Mouse (Mus musculus): ENCODE measurements at regions not wholly inside any gene's neighbourhood (a gene's known extent, or its start where the extent isn't known, plus 50 kb on each side); places are given as distances from the start of the nearest gene placed in this dataset.
A peak's percentile ranks its signal among the peaks of the same experiment; 100 is the strongest.

GRCm38 (mm10) chr14:72142883-72143487, 348.7 kb downstream of the Gm9195 start:
- H3K27ac ChIP-seq (ENCODE audit: low read depth, low read length), result no peak overlapping the region
- ATAC-seq, result peak; percentile 72
- WGBS, result 17% methylated on average over 6 of the region's 6 CpGs

GRCm38 (mm10) chr14:72141136-72141535, 350.5 kb downstream of the Gm9195 start:
- H3K27me3 ChIP-seq (replicated peaks; ENCODE audit: control insufficient read depth, insufficient read depth, low read length), result no peaks in the 10 kb centered on the region
- peaks cover 2% of the 10 kb centered on the region; the same call in 1 of the 2 replicates for H3K4me1 ChIP-seq (ENCODE audit: control insufficient read depth, insufficient read depth, low read depth, low read length)
- no peak overlapping the region for H3K4me2 ChIP-seq (ENCODE audit: low read length)
- 56% methylated on average over 4 of the region's 4 CpGs for WGBS
- H3K9ac ChIP-seq (ENCODE audit: low read depth, low read length), result no peak overlapping the region
- H3K27ac ChIP-seq (ENCODE audit: low read depth, low read length), result no peak overlapping the region
- no peak overlapping the region for H3K4me3 ChIP-seq (ENCODE audit: low read length)
- peak; percentile 50; the same call in 1 of the 2 replicates for ATAC-seq
- H3K36me3 ChIP-seq (ENCODE audit: control insufficient read depth, insufficient read depth, low read length), result no peaks in the 10 kb centered on the region
- no peaks in the 10 kb centered on the region for H3K9me3 ChIP-seq (ENCODE audit: control insufficient read depth, low read length)

More at GRCm38 (mm10) chr14:72142883-72143487, 348.7 kb downstream of the Gm9195 start:
- no peaks in the 10 kb centered on the region for H3K36me3 ChIP-seq (ENCODE audit: control insufficient read depth, insufficient read depth, low read length)
- no peak overlapping the region for H3K4me3 ChIP-seq (ENCODE audit: low read length)
- H3K9me3 ChIP-seq (ENCODE audit: control insufficient read depth, low read length), result no peaks in the 10 kb centered on the region
- no peak overlapping the region for H3K9ac ChIP-seq (ENCODE audit: low read depth, low read length)
- no peaks in the 10 kb centered on the region for H3K27me3 ChIP-seq (replicated peaks; ENCODE audit: control insufficient read depth, insufficient read depth, low read length)
- no peak overlapping the region for H3K4me2 ChIP-seq (ENCODE audit: low read length)
- H3K4me1 ChIP-seq (ENCODE audit: control insufficient read depth, insufficient read depth, low read depth, low read length), result peaks cover 2% of the 10 kb centered on the region; the same call in 1 of the 2 replicates

- Histone ChIP-seq H3K4me1 (ENCODE audit: control insufficient read depth, insufficient read depth, low read depth, low read length) (no peaks in the 10 kb centered on the region), H3K27me3 (replicated peaks; ENCODE audit: control insufficient read depth, insufficient read depth, low read length) (no peaks in the 10 kb centered on the region), H3K9me3 (ENCODE audit: control insufficient read depth, low read length) (no peaks in the 10 kb centered on the region), H3K4me2 (ENCODE audit: low read length) (no peak overlapping the region), H3K4me3 (ENCODE audit: low read length) (no peak overlapping the region), H3K36me3 (ENCODE audit: control insufficient read depth, insufficient read depth, low read length) (no peaks in the 10 kb centered on the region), H3K9ac (ENCODE audit: low read depth, low read length) (no peak overlapping the region), H3K27ac (ENCODE audit: low read depth, low read length) (no peak overlapping the region)
- WGBS, result 85% methylated on average over 4 of the region's 4 CpGs
- no peak for ATAC-seq
These were observed 361.5 kb downstream of the Gm9195 start for GRCm38 (mm10) chr14:72130149-72130548.

- WGBS, result 89% methylated on average over 4 of the region's 4 CpGs
These were observed 369.9 kb downstream of the Gm9195 start for GRCm38 (mm10) chr14:72121786-72122185.

GRCm38 (mm10) chr14:72121006-72121405, 370.6 kb downstream of the Gm9195 start:
- no peak overlapping the region for H3K9ac ChIP-seq (ENCODE audit: low read depth, low read length)
- no peak overlapping the region for H3K27ac ChIP-seq (ENCODE audit: low read depth, low read length)
- no peak for ATAC-seq
- H3K27me3 ChIP-seq (replicated peaks; ENCODE audit: control insufficient read depth, insufficient read depth, low read length), result no peaks in the 10 kb centered on the region
- H3K9me3 ChIP-seq (ENCODE audit: control insufficient read depth, low read length), result no peaks in the 10 kb centered on the region
- WGBS, result 6% methylated on average over 1 of the region's 1 CpGs
- H3K4me3 ChIP-seq (ENCODE audit: low read length), result no peak overlapping the region
- no peaks in the 10 kb centered on the region for H3K36me3 ChIP-seq (ENCODE audit: control insufficient read depth, insufficient read depth, low read length)
- no peak overlapping the region for H3K4me2 ChIP-seq (ENCODE audit: low read length)
- H3K4me1 ChIP-seq (ENCODE audit: control insufficient read depth, insufficient read depth, low read depth, low read length), result no peaks in the 10 kb centered on the region

More at GRCm38 (mm10) chr14:72121786-72122185, 369.9 kb downstream of the Gm9195 start:
- ATAC-seq, result no peak
- no peak overlapping the region for H3K4me3 ChIP-seq (ENCODE audit: low read length)
- H3K36me3 ChIP-seq (ENCODE audit: control insufficient read depth, insufficient read depth, low read length), result no peaks in the 10 kb centered on the region
- no peak overlapping the region for H3K9ac ChIP-seq (ENCODE audit: low read depth, low read length)
- no peak overlapping the region for H3K27ac ChIP-seq (ENCODE audit: low read depth, low read length)
- H3K4me2 ChIP-seq (ENCODE audit: low read length), result no peak overlapping the region
- no peaks in the 10 kb centered on the region for H3K4me1 ChIP-seq (ENCODE audit: control insufficient read depth, insufficient read depth, low read depth, low read length)
- no peaks in the 10 kb centered on the region for H3K9me3 ChIP-seq (ENCODE audit: control insufficient read depth, low read length)
- no peaks in the 10 kb centered on the region for H3K27me3 ChIP-seq (replicated peaks; ENCODE audit: control insufficient read depth, insufficient read depth, low read length)

GRCm38 (mm10) chr14:72116842-72117241, 374.8 kb downstream of the Gm9195 start:
- Histone ChIP-seq H3K36me3 (ENCODE audit: control insufficient read depth, insufficient read depth, low read length) (no peaks in the 10 kb centered on the region), H3K9ac (ENCODE audit: low read depth, low read length) (no peak overlapping the region), H3K27me3 (replicated peaks; ENCODE audit: control insufficient read depth, insufficient read depth, low read length) (no peaks in the 10 kb centered on the region), H3K4me3 (ENCODE audit: low read length) (no peak overlapping the region), H3K27ac (ENCODE audit: low read depth, low read length) (no peak overlapping the region), H3K4me1 (ENCODE audit: control insufficient read depth, insufficient read depth, low read depth, low read length) (no peaks in the 10 kb centered on the region), H3K9me3 (ENCODE audit: control insufficient read depth, low read length) (no peaks in the 10 kb centered on the region), H3K4me2 (ENCODE audit: low read length) (no peak overlapping the region)
- peak; percentile 82 for ATAC-seq
- 42% methylated on average over 4 of the region's 4 CpGs for whole genome bisulfite sequencing

- no peak overlapping the region for H3K9ac ChIP-seq (ENCODE audit: low read depth, low read length)
- H3K4me2 ChIP-seq (ENCODE audit: low read length), result no peak overlapping the region
- H3K27ac ChIP-seq (ENCODE audit: low read depth, low read length), result no peak overlapping the region
- WGBS, result 83% methylated on average over 8 of the region's 8 CpGs
- no peak for ATAC-seq
- no peak overlapping the region for H3K4me3 ChIP-seq (ENCODE audit: low read length)
- no peaks in the 10 kb centered on the region for H3K27me3 ChIP-seq (replicated peaks; ENCODE audit: control insufficient read depth, insufficient read depth, low read length)
- no peaks in the 10 kb centered on the region for H3K36me3 ChIP-seq (ENCODE audit: control insufficient read depth, insufficient read depth, low read length)
- no peaks in the 10 kb centered on the region for H3K9me3 ChIP-seq (ENCODE audit: control insufficient read depth, low read length)
- no peaks in the 10 kb centered on the region for H3K4me1 ChIP-seq (ENCODE audit: control insufficient read depth, insufficient read depth, low read depth, low read length)
These were observed 378.2 kb downstream of the Gm9195 start for GRCm38 (mm10) chr14:72113377-72113993.

GRCm38 (mm10) chr14:72110689-72111088, 380.9 kb downstream of the Gm9195 start:
- 92% methylated on average over 2 of the region's 2 CpGs for WGBS
- no peak overlapping the region for H3K27ac ChIP-seq (ENCODE audit: low read depth, low read length)
- no peaks in the 10 kb centered on the region for H3K36me3 ChIP-seq (ENCODE audit: control insufficient read depth, insufficient read depth, low read length)
- no peak overlapping the region for H3K4me3 ChIP-seq (ENCODE audit: low read length)
- no peak overlapping the region for H3K9ac ChIP-seq (ENCODE audit: low read depth, low read length)
- H3K9me3 ChIP-seq (ENCODE audit: control insufficient read depth, low read length), result no peaks in the 10 kb centered on the region
- H3K27me3 ChIP-seq (replicated peaks; ENCODE audit: control insufficient read depth, insufficient read depth, low read length), result no peaks in the 10 kb centered on the region
- H3K4me1 ChIP-seq (ENCODE audit: control insufficient read depth, insufficient read depth, low read depth, low read length), result no peaks in the 10 kb centered on the region
- H3K4me2 ChIP-seq (ENCODE audit: low read length), result no peak overlapping the region
- no peak for ATAC-seq

GRCm38 (mm10) chr14:72091579-72091978, 400.1 kb downstream of the Gm9195 start:
- no peaks in the 10 kb centered on the region for H3K9me3 ChIP-seq (ENCODE audit: control insufficient read depth, low read length)
- no peak for ATAC-seq
- no peaks in the 10 kb centered on the region for H3K4me1 ChIP-seq (ENCODE audit: control insufficient read depth, insufficient read depth, low read depth, low read length)
- 83% methylated on average over 2 of the region's 2 CpGs for WGBS
- no peak overlapping the region for H3K27ac ChIP-seq (ENCODE audit: low read depth, low read length)
- no peak overlapping the region for H3K4me3 ChIP-seq (ENCODE audit: low read length)
- H3K4me2 ChIP-seq (ENCODE audit: low read length), result no peak overlapping the region
- no peak overlapping the region for H3K9ac ChIP-seq (ENCODE audit: low read depth, low read length)
- H3K36me3 ChIP-seq (ENCODE audit: control insufficient read depth, insufficient read depth, low read length), result no peaks in the 10 kb centered on the region
- H3K27me3 ChIP-seq (replicated peaks; ENCODE audit: control insufficient read depth, insufficient read depth, low read length), result no peaks in the 10 kb centered on the region

Measured in hindbrain, embryonic 16.5 days (tissue).